Mouse (Mus musculus) embryo, embryonic 9.5 days (tissue): ENCODE data around the gene Fbln1.
A peak's percentile ranks its signal among the peaks of the same experiment; 100 is the strongest.
"Not testable (repeated sequence)": the region's sequence is repeated elsewhere in the genome, so short reads cannot be mapped to it uniquely, and the experiment has no call there.

Source experiments
- DNase-seq: peaks from one replicate; pipeline ENCODE4 v3.0.0-alpha.2; 2017; ENCODE audit errors: extremely low spot score

Fbln1 gene

GRCm38 (mm10) chr15:85295544-85295943 is 89.8 kb downstream of the Fbln1 start:
- DNase-seq: no peak

DNA sequence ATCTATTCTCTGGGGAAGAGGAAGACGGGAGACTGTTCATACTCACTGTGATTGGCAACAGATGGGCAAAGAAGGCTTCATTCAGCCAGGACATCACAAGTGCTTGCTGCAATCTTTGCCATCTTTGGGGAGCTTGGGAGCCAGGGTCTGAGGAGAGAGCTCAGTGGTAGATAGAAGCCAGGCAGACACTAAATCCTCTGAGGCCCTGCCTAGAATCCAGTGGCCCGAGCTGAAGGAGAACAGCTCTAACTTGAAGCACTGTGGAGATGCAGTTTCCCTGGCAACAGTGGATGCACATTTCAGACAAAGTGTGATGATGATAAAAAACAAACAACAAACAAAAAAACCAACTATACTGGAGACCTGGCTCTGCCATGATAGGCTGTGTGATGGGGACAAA is 90.2 kb downstream of the Fbln1 start:
- no peak for DNase-seq

- DNase-seq: no peak
Observed at GRCm38 (mm10) chr15:85296538-85296937, 90.8 kb downstream of the Fbln1 start.

DNA sequence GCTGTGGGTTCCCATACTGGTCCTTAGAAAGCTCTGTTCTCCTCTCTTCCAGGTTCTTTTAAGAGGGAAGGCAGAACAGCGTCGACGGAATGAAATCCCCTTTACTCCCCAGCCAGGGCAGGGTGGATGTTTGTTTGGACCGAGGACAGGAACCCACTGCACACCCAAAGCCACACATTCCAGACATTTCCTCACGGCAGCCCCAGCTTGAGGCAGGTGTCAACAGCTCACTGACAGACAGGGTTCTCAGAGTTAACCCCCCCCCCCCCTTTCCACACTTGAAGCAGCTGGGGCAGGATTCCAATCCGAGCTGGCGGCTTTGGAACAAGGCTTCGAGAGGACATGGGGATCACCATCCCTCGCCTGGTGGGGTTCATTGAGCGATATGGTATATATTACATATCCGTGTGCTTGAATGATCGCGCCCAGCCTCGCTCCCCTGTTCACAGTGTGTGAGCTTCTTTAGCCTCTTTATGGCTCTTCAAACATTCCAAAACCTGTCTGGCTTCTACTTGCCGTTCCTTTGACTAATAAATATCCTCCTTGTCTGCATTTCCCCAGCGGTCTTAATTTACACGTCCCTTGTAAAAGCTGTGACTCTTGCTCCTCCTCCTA is 92.5 kb downstream of the Fbln1 start:
- no peak for DNase-seq

- DNase-seq: no peak
Observed at GRCm38 (mm10) chr15:85298946-85299345, 93.2 kb downstream of the Fbln1 start.

DNA sequence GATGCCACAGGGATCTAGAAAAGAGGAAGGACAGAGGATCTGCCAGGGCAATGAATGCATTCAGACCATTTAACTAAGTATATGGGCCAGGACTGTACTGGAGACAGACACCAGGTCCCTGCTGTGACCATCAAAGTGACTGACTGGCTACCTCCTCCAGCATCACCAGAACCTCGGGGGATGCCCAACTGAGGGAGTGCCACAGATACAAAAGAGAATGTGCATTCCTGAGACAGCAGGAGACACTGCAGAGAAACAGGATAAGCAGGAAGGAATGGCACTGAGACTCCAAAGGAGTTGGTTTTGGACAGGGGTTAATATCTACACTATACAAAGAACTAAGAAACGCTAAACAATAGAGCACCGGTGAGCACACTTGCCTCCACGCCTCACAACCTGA is 97.5 kb downstream of the Fbln1 start:
- no peak for DNase-seq

GRCm38 (mm10) chr15:85303976-85304375 is 98.2 kb downstream of the Fbln1 start:
- no peak for DNase-seq

- no peak for DNase-seq
Observed at GRCm38 (mm10) chr15:85307061-85307660, 101.4 kb downstream of the Fbln1 start.

DNA sequence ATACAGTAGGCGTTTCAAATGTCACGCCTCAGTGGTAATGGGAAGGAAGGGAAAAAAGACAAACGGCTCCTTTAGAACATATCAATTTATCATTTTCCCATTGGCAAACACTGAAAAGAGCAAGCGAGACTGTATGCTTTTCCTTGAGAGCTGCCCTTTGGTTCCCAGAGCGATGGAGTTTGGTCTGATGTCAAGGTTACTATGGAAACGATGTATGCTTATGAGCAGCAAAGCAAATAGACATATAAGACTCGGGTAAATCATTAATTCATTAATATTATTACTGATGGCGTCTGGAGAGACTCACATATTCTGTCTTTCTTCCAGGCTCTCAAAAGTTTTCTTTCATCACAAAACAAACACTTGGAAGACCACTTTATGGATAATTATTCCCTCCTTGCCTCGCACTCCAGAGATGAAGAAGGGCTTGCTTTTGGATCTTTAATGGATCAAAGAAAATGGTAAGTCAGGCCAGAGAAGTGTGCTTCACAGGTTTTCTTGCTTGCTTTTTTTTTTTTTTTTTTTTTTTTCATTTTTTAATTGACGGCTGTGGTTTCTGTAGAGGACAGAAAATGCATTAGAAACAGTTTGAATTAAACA is 105.4 kb downstream of the Fbln1 start:
- DNase-seq: no peak

DNA sequence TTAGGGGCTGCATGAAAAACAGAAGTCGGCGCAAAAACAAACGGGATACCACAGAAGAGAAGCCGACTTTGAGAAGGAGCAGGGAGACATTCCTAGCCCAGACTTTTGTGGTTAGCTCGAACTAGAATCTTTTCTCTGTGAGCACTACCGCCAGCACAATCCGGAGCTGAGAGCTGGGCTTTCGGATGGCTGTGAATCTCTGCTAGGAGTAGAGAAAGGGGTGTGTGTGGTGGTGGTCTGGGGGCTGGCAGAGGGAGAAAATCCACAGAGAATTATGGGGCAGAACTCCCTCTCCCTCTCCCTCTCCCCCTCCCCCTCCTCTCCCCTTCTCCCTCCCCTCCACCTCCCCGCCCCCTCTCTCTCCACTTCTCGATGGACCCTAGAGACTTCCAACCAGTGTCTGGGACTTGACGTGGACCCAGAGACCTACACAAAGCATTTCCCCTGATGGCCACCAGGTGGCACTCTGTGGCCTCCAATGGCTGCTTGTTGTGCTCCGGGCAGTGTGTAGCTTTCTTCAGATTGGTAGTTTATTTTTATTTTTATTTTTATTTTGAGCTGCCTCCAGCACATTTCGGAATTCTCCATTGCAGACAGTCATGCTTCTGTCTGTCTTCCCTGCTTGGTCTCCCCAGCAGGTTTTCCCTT is 109.8 kb downstream of the Fbln1 start:
- peak; percentile 70 for DNase-seq

DNA sequence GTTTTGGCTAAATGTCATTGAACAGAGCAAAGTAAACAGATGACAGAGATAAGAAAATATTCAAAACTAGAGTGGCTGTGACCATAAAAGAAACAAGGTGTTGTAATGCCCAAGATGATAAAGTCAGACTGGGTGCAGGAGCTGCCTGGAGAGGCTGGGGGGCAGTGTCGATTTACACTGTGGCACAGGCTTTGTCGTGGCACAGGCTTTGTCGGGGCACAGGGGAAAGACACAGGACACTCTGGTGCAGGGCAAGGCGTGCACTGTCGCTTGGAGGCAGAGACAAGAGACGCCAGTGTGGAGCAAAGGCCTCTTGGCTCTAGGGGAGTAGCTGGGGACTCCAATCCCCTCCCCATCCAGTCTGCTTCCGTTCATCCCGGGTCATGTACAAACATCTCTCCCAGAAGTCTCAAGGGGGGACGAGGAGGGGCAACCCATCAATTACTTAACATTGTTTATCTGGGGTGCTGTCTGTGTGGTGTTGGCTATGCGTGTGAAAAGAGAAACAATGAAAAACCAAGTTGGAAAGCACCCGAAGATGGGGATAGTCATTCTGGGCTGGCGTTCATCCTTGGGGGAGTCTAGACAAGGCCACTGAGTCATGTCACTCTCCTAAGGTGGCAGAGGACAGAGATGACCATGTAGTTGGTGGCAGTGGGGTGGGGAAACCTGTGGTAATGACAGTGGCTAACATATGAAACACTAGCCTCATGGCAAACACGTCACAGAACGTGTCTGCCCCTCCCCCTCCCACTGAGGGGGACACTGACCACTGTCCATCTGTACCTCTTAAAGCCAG is 110.8 kb downstream of the Fbln1 start:
- no peak for DNase-seq

- DNase-seq: no peak
Observed at GRCm38 (mm10) chr15:85319924-85320668, 114.3 kb downstream of the Fbln1 start.

DNA sequence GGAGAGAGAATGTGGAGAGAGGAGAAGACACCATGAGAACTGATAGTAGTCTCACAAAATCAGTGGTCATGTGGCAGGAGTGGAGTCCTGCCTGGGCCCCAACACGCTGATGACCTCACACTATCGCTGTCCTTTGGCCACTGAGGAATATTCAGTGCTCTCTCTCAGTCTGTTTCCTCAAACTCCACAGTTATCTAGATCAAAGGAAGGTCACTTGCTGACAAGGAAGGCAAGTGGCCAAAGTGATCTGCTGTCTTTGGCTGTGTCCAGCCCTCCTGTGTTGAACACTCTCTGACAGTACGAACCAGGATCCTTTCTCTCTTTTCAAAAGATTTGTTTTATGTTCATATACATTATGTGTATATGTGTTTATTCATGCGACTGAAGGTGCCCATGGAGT is 117.5 kb downstream of the Fbln1 start:
- no peak for DNase-seq

GRCm38 (mm10) chr15:85324426-85324825 is 118.7 kb downstream of the Fbln1 start:
- DNase-seq: no peak

GRCm38 (mm10) chr15:85327808-85328207 is 122.1 kb downstream of the Fbln1 start:
- no peak for DNase-seq

DNA sequence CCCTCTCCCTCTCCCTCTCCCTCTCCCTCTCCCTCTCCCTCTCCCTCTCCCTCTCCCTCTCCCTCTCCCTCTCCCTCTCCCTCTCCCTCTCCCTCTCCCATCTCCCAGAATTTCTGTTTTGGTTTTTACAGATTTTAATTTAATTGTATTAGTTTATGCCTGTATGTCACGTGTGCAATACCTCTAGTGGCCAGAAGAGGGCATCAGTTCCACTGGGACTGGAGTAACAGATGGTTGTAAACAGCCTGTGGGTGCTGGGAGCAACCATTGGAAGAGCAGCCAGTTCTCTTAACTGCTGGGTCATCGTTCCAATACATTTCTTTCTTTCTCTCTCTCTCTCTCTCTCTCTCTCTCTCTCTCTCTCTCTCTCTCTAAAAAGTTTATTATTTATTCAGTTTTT is 122.7 kb downstream of the Fbln1 start:
- not testable (repeated sequence) for DNase-seq

DNA sequence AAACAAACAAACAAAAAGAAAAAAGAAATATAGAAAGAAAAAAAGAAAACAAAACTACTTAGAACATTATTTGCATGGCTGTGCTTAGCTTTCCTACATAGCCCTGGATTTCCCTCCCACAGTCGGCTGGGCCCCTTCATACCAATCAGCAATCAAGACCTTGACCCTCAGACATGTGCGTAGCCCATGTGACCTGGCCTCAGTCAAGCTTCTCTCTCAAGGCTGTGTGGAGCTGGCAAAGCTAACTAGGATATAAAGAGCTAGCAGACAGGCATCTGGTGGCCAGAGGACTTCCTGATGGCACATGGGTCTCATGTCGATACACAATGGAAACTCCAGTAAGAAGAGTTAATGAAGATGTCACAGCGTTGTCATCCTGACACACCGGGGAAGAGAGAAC is 123.3 kb downstream of the Fbln1 start:
- no peak for DNase-seq

DNA sequence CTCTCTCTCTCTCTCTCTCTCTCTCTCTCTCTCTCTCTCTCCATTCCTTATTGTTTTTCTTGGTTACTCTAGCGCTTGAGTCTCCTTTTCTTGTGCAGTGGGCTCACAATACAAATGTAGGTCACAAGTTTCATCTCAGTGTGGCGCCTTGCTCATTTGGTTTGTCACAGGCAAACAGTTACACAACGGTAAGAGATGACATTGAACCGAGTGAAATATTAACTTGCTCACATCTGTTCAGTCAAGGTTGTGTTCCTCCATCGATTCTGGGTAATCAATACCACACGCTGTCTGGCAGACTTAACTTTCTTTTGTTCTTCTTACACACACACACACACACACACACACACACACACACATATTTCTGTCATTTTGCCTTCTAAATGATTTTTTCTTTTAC is 124.3 kb downstream of the Fbln1 start:
- DNase-seq: no peak

- DNase-seq: not testable (repeated sequence)
Observed at GRCm38 (mm10) chr15:85333511-85333910, 127.8 kb downstream of the Fbln1 start.

DNA sequence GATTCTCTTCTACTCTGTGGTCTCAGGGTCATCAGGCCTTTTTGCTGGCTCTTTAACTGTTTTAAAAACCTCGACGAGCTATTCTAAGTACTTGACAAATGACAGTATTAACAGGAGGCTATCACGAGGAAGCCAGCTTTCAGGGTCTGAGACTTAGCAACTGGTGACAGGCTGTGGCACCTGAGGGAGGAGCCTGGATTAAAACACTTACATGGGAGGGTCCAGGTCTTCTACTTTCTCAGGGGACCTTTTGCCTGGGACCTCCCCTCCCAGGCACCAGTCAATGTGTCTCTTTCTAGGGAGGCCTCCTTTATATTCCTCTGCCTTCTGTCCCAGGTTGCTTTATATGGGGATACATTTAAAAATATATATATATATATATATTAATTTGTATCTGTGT is 128.5 kb downstream of the Fbln1 start:
- DNase-seq: no peak

DNA sequence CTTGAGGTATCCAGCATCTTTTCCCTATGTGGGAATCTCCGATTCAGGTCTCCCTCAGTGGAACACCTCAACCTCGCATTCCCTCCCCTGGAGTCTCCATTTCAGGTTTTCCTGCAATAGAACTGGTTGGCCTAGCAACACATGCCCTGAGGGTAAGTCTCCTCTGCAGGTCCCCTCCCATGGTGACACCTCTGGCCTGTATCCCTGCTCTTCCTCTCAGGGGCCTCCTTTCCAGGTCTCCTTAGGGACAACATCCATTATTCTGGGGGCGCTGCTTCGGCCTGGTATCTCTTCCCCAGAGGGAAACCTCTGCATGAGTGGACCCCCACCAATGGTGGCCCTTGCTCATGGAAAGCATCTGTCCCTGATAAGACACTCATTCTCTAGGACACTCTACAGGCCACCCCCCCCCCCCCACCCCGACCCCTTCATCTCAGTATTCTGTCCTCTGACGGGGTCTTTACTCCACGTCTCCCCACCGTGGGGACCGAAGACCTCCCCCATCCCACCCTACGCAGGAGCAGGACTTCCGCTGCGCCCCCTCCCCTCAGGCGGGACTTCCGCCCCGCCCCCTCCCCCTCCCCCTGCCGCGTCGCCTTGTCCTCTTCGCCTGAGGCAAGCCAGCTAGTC is 130.0 kb downstream of the Fbln1 start, which contains the start of gene Atxn10:
TSS of gene Atxn10 (plus strand) at position 575 of the 630 bp plus-strand sequence.
- DNase-seq: no peak
